Mouse (Mus musculus) heart, embryonic 13.5 days (tissue): ENCODE measurements around the gene Ndst2. TPM values are rescaled to one million over a fixed set of nuclear protein-coding genes. Genes with fewer than 3 reads are reported as not detected.

Experiments used
- ATAC-seq: fragments of 200-750 bp; cut with Nextera tagmentation; 2 replicates; pipeline ENCODE4 v1.8.0; 2017; ENCODE audit warnings: moderate TSS enrichment; ENCODE audit not compliant: insufficient number of reproducible peaks, low FRiP score, low TSS enrichment; ENCODE audit errors: extremely low read depth
- H3K27ac ChIP-seq: fragments of 300-500 bp; sonication (generic); replicated peaks from 2 replicates; pipeline ENCODE4 v1.5.1; 2015; ENCODE audit warnings: moderate library complexity, mild to moderate bottlenecking, inconsistent platforms
- H3K27me3 ChIP-seq: fragments of 300-500 bp; sonication (generic); replicated peaks from 2 replicates; pipeline ENCODE4 v1.6.1; 2015; ENCODE audit warnings: mild to moderate bottlenecking, inconsistent platforms
- H3K36me3 ChIP-seq: fragments of 300-500 bp; sonication (generic); 2 replicates; pipeline ENCODE4 v1.6.1; 2015; ENCODE audit warnings: mild to moderate bottlenecking, inconsistent platforms
- H3K4me1 ChIP-seq: fragments of 300-500 bp; sonication (generic); 2 replicates; pipeline ENCODE4 v1.6.1; 2015; ENCODE audit warnings: inconsistent platforms
- H3K4me2 ChIP-seq: fragments of 300-500 bp; sonication (generic); 2 replicates; pipeline ENCODE4 v1.6.1; 2015; ENCODE audit warnings: inconsistent platforms, mild to moderate bottlenecking, moderate library complexity
- H3K4me3 ChIP-seq: fragments of 300-500 bp; sonication (generic); 2 replicates; pipeline ENCODE4 v1.5.1; 2015; ENCODE audit warnings: moderate library complexity, mild to moderate bottlenecking, inconsistent platforms
- H3K9ac ChIP-seq: fragments of 300-500 bp; sonication (generic); 2 replicates; pipeline ENCODE4 v1.6.1; 2015; ENCODE audit warnings: inconsistent platforms, mild to moderate bottlenecking, moderate library complexity
- H3K9me3 ChIP-seq: fragments of 300-500 bp; sonication (generic); 2 replicates; pipeline ENCODE4 v1.6.1; 2016; ENCODE audit warnings: inconsistent platforms
- WGBS: fragments of 180-500 bp; shearing (Covaris S2); methylation state at CpG from one replicate; pipeline ENCODE4 v1.1.7; 2015; ENCODE audit warnings: mixed read lengths; 5-methylcytosine and 5-hydroxymethylcytosine counted together
- polyA plus RNA-seq: library from polyadenylated mRNA; unstranded; fragments of >200 nt; fragmentation: Nextera tagmentation; extraction: Ambion mirVana; gene quantifications from 2 replicates; pipeline ENCODE4 v1.2.1, GENCODE M21; 2015

Ndst2 gene
- polyA plus RNA-seq, 1 experiment from 2014 or later = 14.9 TPM

- Histone ChIP-seq H3K9ac (no peak overlapping the region), H3K36me3 (peaks cover 82% of the 10 kb centered on the region), H3K4me3 (no peak overlapping the region), H3K4me2 (no peak overlapping the region), H3K27ac (no peak overlapping the region), H3K27me3 (no peaks in the 10 kb centered on the region), H3K4me1 (peaks cover 39% of the 10 kb centered on the region), H3K9me3 (no peaks in the 10 kb centered on the region)
- no peak for ATAC-seq
- WGBS = 57% methylated on average over 8 of the region's 8 CpGs
Measured at GRCm38 (mm10) chr14:20738511-20738910, 4.1 kb upstream of the Ndst2 start.

GRCm38 (mm10) chr14:20737306-20737705 lies 2.9 kb upstream of the Ndst2 start:
- peaks cover 51% of the 10 kb centered on the region for H3K4me1 ChIP-seq
- peaks cover 75% of the 10 kb centered on the region for H3K36me3 ChIP-seq
- ATAC-seq = no peak
- peak overlapping the region; percentile 52; the same call in 1 of the 2 replicates for H3K9ac ChIP-seq
- H3K9me3 ChIP-seq = no peaks in the 10 kb centered on the region
- H3K4me3 ChIP-seq = no peak overlapping the region
- no peak overlapping the region for H3K4me2 ChIP-seq
- WGBS = 25% methylated on average over 14 of the region's 14 CpGs
- peak overlapping the region; percentile 28; the same call in 1 of the 2 replicates for H3K27ac ChIP-seq
- no peaks in the 10 kb centered on the region for H3K27me3 ChIP-seq

- peaks cover 56% of the 10 kb centered on the region for H3K4me1 ChIP-seq
- no peaks in the 10 kb centered on the region for H3K9me3 ChIP-seq
- H3K4me3 ChIP-seq = no peak overlapping the region
- H3K27ac ChIP-seq = peak overlapping the region; percentile 93
- H3K4me2 ChIP-seq = no peak overlapping the region
- H3K9ac ChIP-seq = no peak overlapping the region
- no peak for ATAC-seq
- no peaks in the 10 kb centered on the region for H3K27me3 ChIP-seq
- H3K36me3 ChIP-seq = peaks cover 74% of the 10 kb centered on the region
- WGBS = 77% methylated on average over 13 of the region's 13 CpGs
Measured at GRCm38 (mm10) chr14:20735892-20736390, 1.6 kb upstream of the Ndst2 start.

- ATAC-seq = no peak
- Histone ChIP-seq H3K4me3 (0 out of 2 replicates have a peak overlapping the region, but pooled peaks have one; percentile 78), H3K27ac (peak overlapping the region; percentile 93), H3K4me1 (peaks cover 56% of the 10 kb centered on the region), H3K9ac (peak overlapping the region; percentile 98), H3K27me3 (no peaks in the 10 kb centered on the region), H3K9me3 (no peaks in the 10 kb centered on the region), H3K4me2 (peak overlapping the region; percentile 88), H3K36me3 (peaks cover 74% of the 10 kb centered on the region)
- WGBS = 42% methylated on average over 2 of the region's 2 CpGs
Measured at GRCm38 (mm10) chr14:20735052-20735451, 690 bp upstream of the Ndst2 start.

- no peaks in the 10 kb centered on the region for H3K27me3 ChIP-seq
- H3K4me2 ChIP-seq = peak overlapping the region; percentile 88
- peak overlapping the region; percentile 93 for H3K27ac ChIP-seq
- H3K9ac ChIP-seq = peak overlapping the region; percentile 98
- H3K4me3 ChIP-seq = peak overlapping the region; percentile 78
- ATAC-seq = no peak
- H3K9me3 ChIP-seq = no peaks in the 10 kb centered on the region
- H3K36me3 ChIP-seq = peaks cover 74% of the 10 kb centered on the region
- peaks cover 50% of the 10 kb centered on the region for H3K4me1 ChIP-seq
- 36% methylated on average over 12 of the region's 12 CpGs for WGBS
Measured at GRCm38 (mm10) chr14:20733041-20733951, 1.1 kb downstream of the Ndst2 start.

- no peak overlapping the region for H3K9ac ChIP-seq
- peaks cover 77% of the 10 kb centered on the region for H3K36me3 ChIP-seq
- WGBS = 87% methylated on average over 9 of the region's 9 CpGs
- ATAC-seq = no peak
- H3K4me2 ChIP-seq = no peak overlapping the region
- peaks cover 37% of the 10 kb centered on the region for H3K4me1 ChIP-seq
- no peak overlapping the region for H3K4me3 ChIP-seq
- no peaks in the 10 kb centered on the region for H3K9me3 ChIP-seq
- H3K27me3 ChIP-seq = no peaks in the 10 kb centered on the region
- H3K27ac ChIP-seq = no peak overlapping the region
Measured at GRCm38 (mm10) chr14:20730853-20731602, 3.3 kb downstream of the Ndst2 start.

DNA sequence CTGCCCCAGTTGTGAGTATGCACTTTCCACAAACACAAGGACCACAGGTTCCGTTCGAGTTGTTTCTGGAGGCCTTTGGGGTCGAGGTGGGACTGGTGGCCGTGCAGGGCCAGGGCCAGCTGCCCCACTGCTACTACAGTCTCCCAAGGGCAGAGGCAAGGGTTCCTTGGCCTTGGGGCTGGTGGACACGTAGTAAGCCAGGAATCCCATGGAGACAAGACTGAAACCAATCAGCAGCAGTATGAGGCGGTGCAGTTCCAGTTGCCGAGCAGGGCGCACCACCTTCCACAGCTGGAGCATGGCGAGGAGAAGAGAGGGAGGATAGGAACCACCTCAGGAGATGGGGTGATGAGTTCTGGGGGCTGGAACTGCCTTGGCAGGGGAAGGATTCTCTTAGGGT lies 4.5 kb downstream of the Ndst2 start:
- no peak overlapping the region for H3K27ac ChIP-seq
- no peak overlapping the region for H3K4me3 ChIP-seq
- ATAC-seq = no peak
- H3K36me3 ChIP-seq = peaks cover 77% of the 10 kb centered on the region
- peaks cover 37% of the 10 kb centered on the region for H3K4me1 ChIP-seq
- no peaks in the 10 kb centered on the region for H3K27me3 ChIP-seq
- 83% methylated on average over 9 of the region's 9 CpGs for WGBS
- H3K4me2 ChIP-seq = no peak overlapping the region
- H3K9me3 ChIP-seq = no peaks in the 10 kb centered on the region
- H3K9ac ChIP-seq = no peak overlapping the region

GRCm38 (mm10) chr14:20725660-20726339 lies 8.6 kb downstream of the Ndst2 start:
- H3K27me3 ChIP-seq = no peaks in the 10 kb centered on the region
- peaks cover 17% of the 10 kb centered on the region for H3K4me1 ChIP-seq
- 0 out of 2 replicates have a peak overlapping the region, but pooled peaks have one; percentile 5 for H3K4me3 ChIP-seq
- H3K4me2 ChIP-seq = peak overlapping the region; percentile 16; the same call in 1 of the 2 replicates
- ATAC-seq = no peak
- H3K36me3 ChIP-seq = peaks cover 100% of the 10 kb centered on the region
- peak overlapping the region; percentile 78 for H3K27ac ChIP-seq
- 22% methylated on average over 6 of the region's 6 CpGs for WGBS
- H3K9ac ChIP-seq = peak overlapping the region; percentile 71
- H3K9me3 ChIP-seq = no peaks in the 10 kb centered on the region

GRCm38 (mm10) chr14:20724043-20724442 lies 10.3 kb downstream of the Ndst2 start:
- Histone ChIP-seq H3K27me3 (no peaks in the 10 kb centered on the region), H3K9me3 (no peaks in the 10 kb centered on the region), H3K4me3 (no peak overlapping the region), H3K9ac (no peak overlapping the region; the same call in 1 of the 2 replicates), H3K4me1 (peaks cover 17% of the 10 kb centered on the region), H3K4me2 (no peak overlapping the region), H3K36me3 (peaks cover 100% of the 10 kb centered on the region), H3K27ac (no peak overlapping the region)
- 21% methylated on average over 5 of the region's 5 CpGs for WGBS
- ATAC-seq = no peak

GRCm38 (mm10) chr14:20723006-20723405 lies 11.4 kb downstream of the Ndst2 start:
- H3K9ac ChIP-seq = no peak overlapping the region
- H3K27me3 ChIP-seq = no peaks in the 10 kb centered on the region
- peaks cover 17% of the 10 kb centered on the region for H3K4me1 ChIP-seq
- ATAC-seq = no peak
- peaks cover 100% of the 10 kb centered on the region for H3K36me3 ChIP-seq
- H3K4me3 ChIP-seq = no peak overlapping the region
- H3K4me2 ChIP-seq = no peak overlapping the region
- no peak overlapping the region for H3K27ac ChIP-seq
- H3K9me3 ChIP-seq = no peaks in the 10 kb centered on the region
- 87% methylated on average over 12 of the region's 12 CpGs for WGBS

GRCm38 (mm10) chr14:20721371-20721770 lies 13.0 kb downstream of the Ndst2 start:
- Histone ChIP-seq H3K36me3 (peaks cover 100% of the 10 kb centered on the region), H3K4me1 (peaks cover 17% of the 10 kb centered on the region), H3K9me3 (no peaks in the 10 kb centered on the region), H3K27me3 (no peaks in the 10 kb centered on the region), H3K4me3 (no peak overlapping the region), H3K27ac (no peak overlapping the region), H3K9ac (no peak overlapping the region), H3K4me2 (no peak overlapping the region)
- no peak for ATAC-seq
- 87% methylated on average over 4 of the region's 4 CpGs for WGBS
